Mouse (Mus musculus) adrenal gland, adult 8-10 months (tissue): ENCODE measurements around the gene Ric8b. TPM values are rescaled to one million over a fixed set of nuclear protein-coding genes. Genes with fewer than 3 reads are reported as not detected.
A peak's percentile ranks its signal among the peaks of the same experiment; 100 is the strongest.

Source experiments
- DNase-seq: peaks from one replicate; pipeline ENCODE4 v3.0.0; 2022
- total RNA-seq, 4 experiments: library from RNA; stranded (reverse); gene quantifications; 2 replicates each; pipeline ENCODE4 v1.2.4; 2022

Ric8b gene
- total RNA-seq, 4 experiments from 2014 or later, result 28.9 to 43.8 (median 33.8) TPM

DNA sequence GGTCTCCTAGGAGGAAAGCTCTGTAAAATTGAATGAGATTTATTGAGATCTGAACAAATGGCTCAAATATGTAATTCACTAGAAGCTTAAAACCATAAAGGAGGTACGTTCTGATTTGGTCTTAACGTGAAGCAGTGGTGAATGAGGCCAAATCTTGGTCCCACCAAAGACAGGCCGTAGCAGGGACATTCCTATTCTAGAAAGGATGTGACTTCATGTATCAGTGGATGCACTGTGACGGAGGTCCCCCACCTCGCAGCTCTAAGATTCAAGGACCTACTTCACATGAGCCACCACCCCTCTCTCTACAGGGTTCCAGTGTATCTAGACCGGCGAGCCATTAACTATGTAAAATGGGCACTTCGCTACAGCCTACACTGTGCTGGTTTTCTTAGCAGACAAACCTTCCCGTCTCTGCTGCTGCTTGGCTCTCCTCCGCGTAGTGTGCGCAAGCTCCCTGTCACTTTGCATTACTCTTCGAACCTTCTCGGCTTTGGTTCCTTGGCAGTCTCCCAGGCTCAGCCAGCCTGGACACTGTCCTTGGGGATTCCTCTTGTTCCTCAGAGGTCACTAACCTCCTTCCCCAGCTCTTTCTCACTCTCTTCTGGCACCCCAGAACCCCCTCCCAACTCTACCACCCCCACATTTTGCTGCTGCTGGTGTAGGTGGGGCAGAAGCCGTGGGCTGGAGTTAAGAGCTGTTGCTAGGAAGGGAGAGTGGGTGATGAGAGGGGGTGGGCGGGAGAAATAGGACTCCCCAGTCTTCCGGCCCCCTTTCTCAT, 8.2 kb upstream of the Ric8b start:
- peak; percentile 40 for DNase-seq

- no peak for DNase-seq
These were observed 7.2 kb upstream of the Ric8b start for GRCm38 (mm10) chr10:84910194-84910593.

DNA sequence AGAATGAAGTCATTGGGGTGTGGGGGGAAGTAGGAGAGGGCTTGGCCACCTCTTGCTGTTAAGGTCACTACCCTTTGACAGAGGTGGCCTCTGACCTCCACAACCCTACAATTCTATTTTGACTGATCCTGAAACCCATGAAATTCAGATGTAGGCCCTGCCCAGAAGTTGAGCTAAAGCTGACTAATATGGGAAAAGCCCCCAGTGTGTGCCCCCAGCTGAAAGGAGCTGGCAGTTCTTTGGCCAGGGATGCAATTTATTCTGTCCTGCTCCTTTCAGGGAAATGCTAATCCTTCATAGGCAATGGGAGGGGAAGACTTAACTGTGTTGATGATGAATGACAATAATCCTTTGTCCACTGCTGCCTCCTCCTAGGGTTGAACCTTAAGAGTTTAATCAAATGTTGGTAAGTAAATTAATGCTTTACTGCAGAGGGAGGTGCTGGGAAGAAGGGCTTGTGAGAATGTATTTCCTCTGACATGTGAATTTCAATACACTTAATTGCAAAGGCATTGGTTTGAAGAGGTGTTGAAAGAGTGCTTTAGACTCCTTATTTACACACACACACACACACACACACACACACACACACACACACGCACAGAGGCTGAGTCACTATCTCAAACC, 6.5 kb upstream of the Ric8b start:
- DNase-seq, result no peak

DNA sequence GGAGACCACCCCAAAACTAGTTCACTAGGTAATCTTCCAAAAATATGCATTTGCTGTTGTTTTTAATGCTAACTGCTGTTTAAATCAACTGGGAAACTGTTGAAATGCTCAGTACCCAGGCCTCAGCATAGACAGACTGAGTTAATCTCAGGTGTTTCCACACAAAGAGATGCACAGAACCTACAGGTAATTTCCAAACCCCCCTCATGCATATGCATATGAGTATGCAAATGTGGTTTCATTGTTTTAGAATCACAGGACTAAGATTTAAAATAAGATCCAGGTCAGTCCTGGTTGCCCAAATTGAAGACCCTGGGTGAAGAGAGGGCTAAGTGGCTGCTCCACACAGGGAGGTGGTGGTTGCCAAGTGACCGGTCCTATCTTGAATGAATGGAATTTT, 4.3 kb upstream of the Ric8b start:
- DNase-seq, result no peak

- no peak for DNase-seq
These were observed 1.9 kb upstream of the Ric8b start for GRCm38 (mm10) chr10:84915476-84915875.

GRCm38 (mm10) chr10:84917731-84918095, 297 bp downstream of the Ric8b start:
- DNase-seq, result peak; percentile 44

DNA sequence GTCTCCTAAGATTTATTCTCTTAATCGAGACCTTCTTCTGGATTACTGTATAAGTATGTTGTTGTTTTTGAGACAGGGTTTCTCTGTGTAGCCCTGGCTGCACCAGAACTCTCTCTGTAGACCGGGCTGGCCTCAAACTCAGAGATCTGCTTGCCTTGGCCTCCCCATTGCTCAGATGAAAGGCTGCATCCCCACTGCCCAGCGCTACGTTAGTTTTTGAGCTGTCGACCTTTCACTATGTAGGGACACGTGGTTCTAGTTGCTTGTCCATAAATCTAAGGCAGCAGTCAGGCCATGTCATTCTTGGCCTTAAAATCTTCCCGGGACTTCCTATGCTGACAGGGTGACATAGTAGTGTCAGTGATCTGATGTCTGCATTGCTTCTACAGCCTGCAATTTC, 8.9 kb downstream of the Ric8b start:
- DNase-seq, result peak; percentile 24

DNA sequence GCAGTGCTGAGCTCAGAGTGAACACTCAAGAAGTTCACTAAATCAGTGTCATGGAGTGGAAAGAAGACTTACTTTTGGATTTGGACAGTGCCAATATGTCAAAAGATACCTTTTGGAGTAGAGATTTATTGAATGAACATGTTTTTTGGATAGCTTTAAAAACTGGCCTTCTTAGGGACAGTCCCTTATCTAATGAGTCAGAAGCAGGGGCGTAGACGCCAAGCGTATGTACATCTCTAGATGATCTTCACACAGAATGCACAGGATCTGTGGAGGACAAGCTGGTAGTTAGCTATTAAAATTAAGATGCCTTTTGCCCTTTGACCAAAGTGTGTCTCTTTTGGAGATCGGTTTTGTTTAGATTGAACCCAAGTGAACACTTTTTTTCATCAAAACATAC, 9.5 kb downstream of the Ric8b start:
- no peak for DNase-seq

DNA sequence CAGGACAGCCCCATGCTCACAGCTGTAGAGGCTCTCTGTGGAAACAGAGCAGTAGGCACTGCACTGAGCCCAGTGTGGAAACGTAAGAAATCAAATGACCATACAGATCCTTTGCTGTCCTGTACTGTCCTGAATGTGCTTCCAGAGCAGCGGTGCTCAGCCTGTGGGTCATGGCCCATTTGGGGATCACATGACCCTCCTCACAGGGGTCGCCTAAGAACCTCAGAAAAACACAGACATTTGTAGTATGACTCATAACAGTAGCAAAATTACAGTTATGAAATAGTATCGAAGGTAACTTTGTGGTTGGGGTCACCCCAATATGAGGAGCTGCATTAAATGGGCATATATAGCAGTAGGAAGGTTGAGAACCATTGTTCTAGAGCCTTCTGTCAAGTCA, 11.0 kb downstream of the Ric8b start:
- DNase-seq, result no peak

- no peak for DNase-seq
These were observed 18.3 kb downstream of the Ric8b start for GRCm38 (mm10) chr10:84935553-84936209.

DNA sequence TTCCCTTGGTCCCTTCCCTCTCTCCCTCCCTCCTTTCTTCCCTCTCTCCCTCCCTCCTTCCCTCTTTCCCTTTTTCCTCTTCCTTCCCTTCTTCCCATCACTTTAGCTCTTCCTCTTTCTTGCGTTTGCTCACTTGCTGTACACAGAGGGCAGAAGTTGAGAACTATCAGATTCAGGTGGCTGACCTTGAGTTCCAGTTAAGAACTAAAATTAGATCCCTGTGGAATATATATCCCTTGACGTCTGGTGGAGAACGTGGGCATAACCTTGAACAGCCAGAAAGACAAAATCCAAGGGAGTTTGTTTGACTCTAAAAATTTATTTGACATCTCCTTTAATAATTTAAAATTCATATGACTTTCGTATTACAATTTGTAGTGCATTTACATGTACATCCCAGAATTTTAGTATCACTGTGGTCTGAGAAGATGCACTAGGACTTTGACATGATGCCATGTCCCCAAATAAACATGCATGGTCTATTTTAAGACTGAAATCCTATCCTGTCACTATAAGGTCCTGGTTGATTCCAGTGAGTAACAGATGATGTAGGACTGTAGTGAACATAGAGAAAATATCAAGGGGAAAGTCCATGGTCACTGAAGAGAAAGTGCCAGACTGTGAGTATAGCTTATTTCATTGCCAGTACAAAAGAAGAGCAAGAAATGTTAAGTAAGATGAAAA, 19.6 kb downstream of the Ric8b start:
- no peak for DNase-seq

DNA sequence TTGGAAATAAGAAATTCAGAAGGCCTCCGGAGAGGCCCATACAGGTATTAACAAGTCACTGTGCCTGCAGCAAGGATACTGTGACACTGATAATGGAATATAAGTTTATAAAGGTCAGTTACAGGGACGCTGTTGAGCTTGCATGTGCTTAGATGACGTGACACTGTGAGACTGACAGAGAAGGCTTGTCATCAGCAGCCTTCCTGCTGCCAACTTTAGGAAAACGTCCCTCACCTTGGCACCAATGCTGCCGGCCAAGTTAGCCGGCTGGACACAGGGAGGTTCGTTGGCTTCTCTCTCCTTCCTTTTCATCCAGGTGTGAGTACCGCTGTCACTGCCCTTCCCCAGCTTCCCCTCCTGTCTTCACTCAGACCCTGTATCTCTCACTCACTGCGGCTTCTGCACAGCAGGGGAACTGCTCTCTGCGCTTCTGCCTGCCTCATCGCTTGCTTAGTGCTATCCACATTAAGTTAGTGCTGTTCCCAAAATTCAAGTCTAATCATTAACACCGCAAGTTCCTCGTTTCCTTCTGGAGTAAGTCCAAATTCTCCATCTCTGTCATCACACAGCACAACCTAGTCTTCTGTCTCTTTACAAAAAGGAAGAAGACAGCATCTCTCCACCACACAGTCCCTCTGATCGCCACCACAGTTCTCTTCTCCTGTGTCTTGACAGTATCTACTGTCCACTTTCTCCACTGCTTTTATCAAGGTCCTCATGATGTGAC, 20.8 kb downstream of the Ric8b start:
- peak; percentile 24 for DNase-seq

GRCm38 (mm10) chr10:84938886-84939285, 21.5 kb downstream of the Ric8b start:
- DNase-seq, result no peak

GRCm38 (mm10) chr10:84940356-84940755, 22.9 kb downstream of the Ric8b start:
- DNase-seq, result no peak

- no peak for DNase-seq
These were observed 28.3 kb downstream of the Ric8b start for GRCm38 (mm10) chr10:84945692-84946091.

DNA sequence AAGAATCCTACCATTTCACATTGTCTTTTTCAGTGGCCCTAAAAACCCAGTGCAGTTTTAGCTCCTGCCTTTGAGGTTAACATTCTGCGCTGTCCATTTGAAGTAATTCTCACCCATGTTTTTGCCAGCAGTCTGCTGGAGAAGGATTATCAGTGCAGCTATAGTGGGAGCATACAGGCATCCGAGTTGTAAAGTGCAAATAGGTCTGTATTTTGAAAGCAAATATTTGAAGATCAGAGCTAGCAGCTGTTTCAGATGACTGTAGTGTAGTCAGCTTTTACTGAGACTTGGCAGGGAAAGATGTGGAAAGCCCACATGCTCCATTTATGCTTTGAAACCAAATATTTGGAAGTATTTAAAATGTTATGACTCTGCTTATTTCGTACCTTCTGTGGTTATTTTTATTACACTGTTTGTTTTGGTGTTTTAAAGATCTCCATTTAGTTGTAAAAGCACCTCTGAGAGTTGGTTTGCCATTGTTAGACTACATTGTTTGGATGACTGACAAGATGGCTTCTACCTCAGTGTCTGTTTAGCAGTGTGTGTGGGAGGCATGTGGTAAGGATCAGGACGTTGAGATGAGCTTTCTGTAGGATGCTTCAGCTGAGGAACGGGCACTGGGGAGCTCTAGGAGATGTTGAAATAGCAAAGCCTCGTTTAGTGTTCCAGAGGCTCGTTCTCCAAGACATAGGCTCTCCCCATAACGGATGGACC, 31.7 kb downstream of the Ric8b start:
- DNase-seq, result no peak

GRCm38 (mm10) chr10:84949684-84950010, 32.2 kb downstream of the Ric8b start:
- no peak for DNase-seq

- DNase-seq, result no peak
These were observed 33.0 kb downstream of the Ric8b start for GRCm38 (mm10) chr10:84950384-84950783.

GRCm38 (mm10) chr10:84954236-84954635, 36.8 kb downstream of the Ric8b start:
- no peak for DNase-seq

- no peak for DNase-seq
These were observed 38.8 kb downstream of the Ric8b start for GRCm38 (mm10) chr10:84956173-84956572.

- DNase-seq, result no peak
These were observed 41.2 kb downstream of the Ric8b start for GRCm38 (mm10) chr10:84958597-84958996.

DNA sequence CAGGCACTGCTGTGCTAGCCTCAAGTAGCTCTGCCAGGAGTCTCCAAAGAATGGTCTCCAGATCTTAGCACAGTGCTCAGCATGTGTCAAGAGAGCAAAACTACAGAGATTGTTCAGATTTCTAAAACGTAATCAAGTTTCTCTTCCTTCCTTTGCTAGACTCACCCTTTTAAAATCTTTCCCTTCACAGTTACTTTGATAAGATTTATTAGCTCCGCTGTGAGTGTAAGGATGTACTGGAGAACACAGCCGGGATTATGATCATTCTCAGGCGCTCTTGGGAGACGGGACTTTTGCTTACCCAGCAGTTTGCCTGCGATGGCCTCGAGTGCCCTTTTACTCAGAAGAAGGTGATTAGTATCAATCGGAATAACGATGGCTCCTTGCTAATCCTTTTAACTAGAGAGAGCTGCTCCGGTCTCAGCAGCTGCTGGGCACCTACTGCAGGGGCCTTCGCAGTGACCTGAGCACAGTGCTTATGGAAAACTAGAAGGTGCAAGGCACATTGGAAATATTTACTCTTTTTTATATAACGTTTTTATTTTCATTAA, 43.0 kb downstream of the Ric8b start:
- DNase-seq, result no peak
